Mouse (Mus musculus): ENCODE data around the gene Wnk2. TPM values are rescaled to one million over a fixed set of nuclear protein-coding genes. Genes with fewer than 3 reads are reported as not detected.

Gene Wnk2
- total and polyA plus RNA-seq, 3 experiments, result 0.04 TPM; not detected in 2

DNA sequence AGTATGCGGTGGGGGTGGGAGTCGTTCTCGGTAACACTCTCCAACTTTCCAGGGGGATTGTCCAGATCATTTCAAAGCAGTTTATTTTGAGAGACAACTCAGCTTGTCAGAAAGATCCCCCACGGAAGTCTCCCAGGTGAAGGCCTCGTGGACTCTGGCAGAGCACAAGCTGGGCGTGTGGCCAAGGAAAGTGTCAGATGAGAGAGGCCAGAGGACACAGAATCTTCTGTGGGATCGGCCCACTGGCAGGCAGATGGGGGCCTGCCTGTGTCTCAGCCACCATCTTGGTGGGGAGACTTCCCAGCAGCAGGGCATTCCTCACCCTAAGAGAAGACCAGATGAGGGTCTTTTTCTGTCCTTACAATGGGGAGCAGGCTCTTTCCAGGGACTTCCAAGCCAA lies 60.4 kb downstream of the Wnk2 start:
- no peak for DNase-seq (ENCODE audit: low read depth, low spot score)
- no peak overlapping the region for H3K27ac ChIP-seq (ENCODE audit: control insufficient read depth, low read depth, low read length)
- H3K27me3 ChIP-seq (ENCODE audit: control insufficient read depth in 1 of 2, insufficient read depth in 2 of 2, low read length in 2 of 2), result no peaks in the 10 kb centered on the region
- no peaks in the 10 kb centered on the region for H3K36me3 ChIP-seq (ENCODE audit: control insufficient read depth in 1 of 2, insufficient read depth in 2 of 2, low read length in 2 of 2)
- no peak overlapping the region for H3K4me3 ChIP-seq (ENCODE audit: control insufficient read depth in 1 of 2, insufficient read depth in 1 of 2, low read depth in 2 of 2, low read length in 2 of 2)
- no peaks in the 10 kb centered on the region for H3K4me1 ChIP-seq (ENCODE audit: control insufficient read depth in 1 of 2, insufficient read depth in 2 of 2, low read length in 2 of 2)
- no peaks in the 10 kb centered on the region for H3K79me2 ChIP-seq (ENCODE audit: control insufficient read depth, insufficient read depth, low read length, poor library complexity)
- H3K9me3 ChIP-seq (replicated peaks; ENCODE audit: insufficient read depth, low read length), result no peaks in the 10 kb centered on the region
- TF ChIP-seq ZMIZ1 (IDR thresholded peaks at IDR 0.05; ENCODE audit: low read depth, low read length) (no peak), RCOR1 (IDR thresholded peaks at IDR 0.05; ENCODE audit: low read depth, low read length) (no peak), CTCF (IDR thresholded peaks at IDR 0.05 in 2 of 3, conservative IDR thresholded peaks at IDR 0.05 in 1 of 3; ENCODE audit: control insufficient read depth in 1 of 3, insufficient read depth in 1 of 3, low read depth in 2 of 3, low read length in 3 of 3, poor library complexity in 1 of 3, severe bottlenecking in 1 of 3) (no peak), TAL1 (IDR thresholded peaks at IDR 0.05; ENCODE audit: low read length) (no peak), HCFC1 (IDR thresholded peaks at IDR 0.05; ENCODE audit: low read depth, low read length) (no peak), E2F4 (IDR thresholded peaks at IDR 0.05; ENCODE audit: borderline replicate concordance, low read depth, low read length) (no peak), KAT2A (conservative IDR thresholded peaks at IDR 0.05; ENCODE audit: low read depth, low read length) (no peak), GATA1 (IDR thresholded peaks at IDR 0.05; ENCODE audit: low read depth, low read length) (no peak), ETS1 (IDR thresholded peaks at IDR 0.05; ENCODE audit: low read depth, low read length) (no peak), POLR2A (IDR thresholded peaks at IDR 0.05; ENCODE audit: control insufficient read depth in 1 of 2, insufficient read depth in 1 of 2, low read depth in 1 of 2, low read length in 2 of 2, poor library complexity in 1 of 2) (no peak), JUND (IDR thresholded peaks at IDR 0.05; ENCODE audit: low read depth, low read length) (no peak), SMC3 (IDR thresholded peaks at IDR 0.05; ENCODE audit: low read depth, low read length) (no peak), TCF12 (IDR thresholded peaks at IDR 0.05; ENCODE audit: low read depth, low read length) (no peak), EP300 (IDR thresholded peaks at IDR 0.05; ENCODE audit: low read depth in 1 of 2, low read length in 2 of 2) (no peak), SIN3A (IDR thresholded peaks at IDR 0.05; ENCODE audit: low read length) (no peak), USF2 (IDR thresholded peaks at IDR 0.05; ENCODE audit: borderline replicate concordance in 1 of 2, insufficient read depth in 1 of 2, low read depth in 1 of 2, low read length in 2 of 2) (no peak), BHLHE40 (IDR thresholded peaks at IDR 0.05; ENCODE audit: borderline replicate concordance, low read depth, low read length) (no peak), NELFE (IDR thresholded peaks at IDR 0.05; ENCODE audit: low read depth, low read length) (no peak), NRF1 (IDR thresholded peaks at IDR 0.05; ENCODE audit: insufficient read depth, low read depth, low read length, poor library complexity, severe bottlenecking) (no peak)
- H3K9ac ChIP-seq (ENCODE audit: control insufficient read depth, low read depth, low read length, poor library complexity, severe bottlenecking), result no peak overlapping the region

DNA sequence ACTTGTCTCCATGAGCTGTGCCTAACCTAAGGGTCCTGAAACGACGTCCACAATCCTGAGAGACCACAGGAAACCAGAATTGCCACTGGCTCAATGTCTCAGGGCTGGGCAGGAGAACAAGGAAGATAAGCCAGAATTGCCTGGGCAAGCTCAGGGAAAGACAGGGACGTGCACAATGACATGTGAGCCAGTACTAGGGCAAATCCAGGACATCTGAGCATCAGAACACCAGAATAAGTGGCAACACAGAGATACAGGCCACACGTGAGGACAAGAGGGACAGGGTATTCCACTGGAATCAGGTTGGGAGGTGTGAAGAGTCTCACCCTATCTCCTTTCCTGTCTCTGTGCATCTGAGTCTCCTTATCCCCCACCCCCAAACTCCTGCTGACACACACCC lies 61.4 kb downstream of the Wnk2 start:
- TF ChIP-seq UBTF (IDR thresholded peaks at IDR 0.05; ENCODE audit: borderline replicate concordance, insufficient read depth, low read depth, low read length), result no peak
- no peak for TF ChIP-seq MAX (IDR thresholded peaks at IDR 0.05; ENCODE audit: low read length)
- TF ChIP-seq ZMIZ1 (IDR thresholded peaks at IDR 0.05; ENCODE audit: low read depth, low read length), result no peak
- no peak for TF ChIP-seq SIN3A (IDR thresholded peaks at IDR 0.05; ENCODE audit: low read length)
- no peak for TF ChIP-seq TCF12 (IDR thresholded peaks at IDR 0.05; ENCODE audit: low read depth, low read length)
- no peak for TF ChIP-seq POLR2AphosphoS5 (IDR thresholded peaks at IDR 0.05; ENCODE audit: borderline replicate concordance, low read depth, low read length)
- TF ChIP-seq GABPA (IDR thresholded peaks at IDR 0.05; ENCODE audit: low read depth, low read length), result no peak
- TF ChIP-seq RAD21 (IDR thresholded peaks at IDR 0.05; ENCODE audit: low read depth, low read length), result no peak
- no peak for TF ChIP-seq POLR2A (IDR thresholded peaks at IDR 0.05; ENCODE audit: control insufficient read depth in 1 of 2, insufficient read depth in 1 of 2, low read depth in 1 of 2, low read length in 2 of 2, poor library complexity in 1 of 2)
- no peak for TF ChIP-seq TBP (IDR thresholded peaks at IDR 0.05; ENCODE audit: low read depth, low read length)
- TF ChIP-seq NRF1 (IDR thresholded peaks at IDR 0.05; ENCODE audit: insufficient read depth, low read depth, low read length, poor library complexity, severe bottlenecking), result no peak
- no peak for TF ChIP-seq USF1 (IDR thresholded peaks at IDR 0.05; ENCODE audit: low read depth, low read length)
- no peaks in the 10 kb centered on the region for H3K36me3 ChIP-seq (ENCODE audit: control insufficient read depth in 1 of 2, insufficient read depth in 2 of 2, low read length in 2 of 2)
- no peaks in the 10 kb centered on the region for H3K79me2 ChIP-seq (ENCODE audit: control insufficient read depth, insufficient read depth, low read length, poor library complexity)
- no peak overlapping the region for H3K27ac ChIP-seq (ENCODE audit: control insufficient read depth, low read depth, low read length)
- no peaks in the 10 kb centered on the region for H3K9me3 ChIP-seq (replicated peaks; ENCODE audit: insufficient read depth, low read length)
- no peaks in the 10 kb centered on the region; a peak in 1 of 4 replicates for H3K27me3 ChIP-seq (ENCODE audit: control insufficient read depth in 1 of 2, insufficient read depth in 2 of 2, low read length in 2 of 2)
- H3K9ac ChIP-seq (ENCODE audit: control insufficient read depth, low read depth, low read length, poor library complexity, severe bottlenecking), result no peak overlapping the region
- DNase-seq (ENCODE audit: low read depth, low spot score), result no peak
- H3K4me1 ChIP-seq (ENCODE audit: control insufficient read depth in 1 of 2, insufficient read depth in 2 of 2, low read length in 2 of 2), result no peaks in the 10 kb centered on the region
- no peak overlapping the region for H3K4me3 ChIP-seq (ENCODE audit: control insufficient read depth in 1 of 2, insufficient read depth in 1 of 2, low read depth in 2 of 2, low read length in 2 of 2)
